Mouse (Mus musculus): ENCODE data around the gene Wdr45. TPM values are rescaled to one million over a fixed set of nuclear protein-coding genes. Genes with fewer than 3 reads are reported as not detected.

Wdr45 gene
- polyA plus RNA-seq (2014; fragmentation: Illumina TruSeq; extraction: RNeasy Lipid Tissue Mini Kit (QIAGEN cat#74804); ENCODE audit: low read depth, low replicate concordance): 12.3 TPM

DNA sequence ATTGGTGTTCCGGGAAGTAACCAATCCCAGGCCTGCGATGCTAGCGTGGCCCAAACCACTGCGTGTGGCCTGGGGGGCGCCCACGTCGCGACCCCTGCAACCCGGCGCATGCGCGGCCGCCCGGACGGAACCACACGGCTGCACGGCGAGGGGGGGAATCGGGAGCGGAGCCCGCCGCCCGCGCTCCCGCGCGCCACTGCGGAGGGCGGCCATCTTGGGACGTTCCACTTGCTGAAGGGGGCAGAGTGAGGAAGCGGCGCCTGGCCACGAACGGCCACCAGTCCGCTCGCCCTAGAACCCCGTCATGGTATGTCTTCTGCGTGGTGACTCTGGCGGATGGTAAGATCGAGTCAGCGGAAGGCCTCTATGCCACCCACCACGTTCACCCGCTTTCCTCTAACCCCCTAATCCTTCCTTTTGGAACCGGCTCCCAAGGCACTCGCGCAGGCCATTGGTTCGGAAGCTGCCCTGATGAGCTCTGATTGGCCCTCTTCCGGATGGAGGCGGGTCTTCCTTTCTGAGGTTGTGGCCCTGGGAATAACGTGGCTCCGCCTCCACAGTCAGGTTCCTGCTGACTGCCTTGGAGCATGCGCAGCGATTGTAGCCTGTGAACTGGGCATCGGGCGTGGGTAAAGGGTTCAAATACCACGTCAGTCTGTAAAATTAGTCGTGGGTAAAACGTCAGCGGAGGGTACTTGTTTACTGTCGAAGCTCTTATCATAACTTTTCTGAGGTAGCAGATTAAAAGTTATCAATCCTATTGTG lies at the start of gene Wdr45:
Wdr45 (plus strand) TSS at position 199 of the 765 bp plus-strand sequence.

DNA sequence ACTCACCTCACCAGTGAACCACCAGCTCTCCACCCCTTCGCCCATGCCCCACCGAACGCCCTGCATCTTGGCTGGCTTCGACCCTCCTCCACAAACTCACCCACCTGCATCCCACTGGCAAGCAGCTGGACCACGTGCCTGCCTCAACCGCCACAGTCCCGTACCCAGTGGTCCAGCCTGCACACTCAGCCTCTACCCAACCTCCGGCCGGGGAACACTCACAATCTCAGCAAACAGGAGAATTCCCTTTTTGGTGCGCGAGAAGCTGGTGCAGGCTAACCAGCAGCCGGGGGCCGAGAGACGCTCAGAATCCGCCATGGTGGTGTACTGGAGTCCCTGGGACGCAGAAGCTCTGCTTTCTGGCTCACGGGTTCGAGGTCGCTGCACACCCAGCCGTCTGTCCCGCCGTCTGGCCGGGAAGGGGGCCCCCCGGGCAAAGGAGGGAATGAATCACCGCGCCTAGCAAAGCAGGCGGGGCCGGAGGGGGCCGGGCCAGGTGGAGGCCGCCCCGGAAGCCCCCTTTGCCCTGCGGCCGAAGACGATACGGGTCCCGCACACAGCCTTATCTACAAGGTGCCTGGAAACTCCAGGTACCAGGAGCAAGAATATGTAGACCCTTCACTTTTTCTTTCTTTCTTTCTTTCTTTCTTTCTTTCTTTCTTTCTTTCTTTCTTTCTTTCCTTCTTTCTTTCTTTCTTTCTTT lies 43.1 kb upstream of the Wdr45 start, which contains the start of gene Plp2:
Plp2 (minus strand) TSS at position 470 of the 703 bp plus-strand sequence.

GRCm38 (mm10) chrX:7680864-7681263 lies 33.3 kb upstream of the Wdr45 start, which contains the start of gene Magix:
Gene Magix, minus strand, starts transcription at chrX:7681251.

DNA sequence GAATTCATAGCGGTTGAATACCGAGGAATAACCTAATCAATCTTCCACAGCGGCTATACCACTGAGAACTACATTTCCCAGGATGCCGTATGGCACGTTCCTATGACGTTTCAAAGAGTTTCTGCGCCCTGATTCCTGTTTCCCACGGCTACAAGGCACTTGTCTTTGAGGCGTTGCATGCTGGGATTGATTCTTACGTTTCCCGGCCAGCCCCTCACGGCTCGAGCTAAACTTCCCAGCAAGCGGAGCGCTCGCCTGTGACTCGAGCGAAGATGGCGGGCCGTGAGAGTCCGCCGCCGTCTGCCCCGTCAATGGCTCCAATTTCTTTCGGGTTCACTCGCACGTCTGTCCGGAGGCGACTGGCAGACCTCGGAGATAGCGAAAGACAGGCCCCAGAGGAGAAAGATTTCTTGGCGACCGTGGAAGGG lies 17.2 kb upstream of the Wdr45 start, which contains the start of gene Gpkow:
Gpkow (plus strand) TSS at position 178 of the 428 bp plus-strand sequence.

DNA sequence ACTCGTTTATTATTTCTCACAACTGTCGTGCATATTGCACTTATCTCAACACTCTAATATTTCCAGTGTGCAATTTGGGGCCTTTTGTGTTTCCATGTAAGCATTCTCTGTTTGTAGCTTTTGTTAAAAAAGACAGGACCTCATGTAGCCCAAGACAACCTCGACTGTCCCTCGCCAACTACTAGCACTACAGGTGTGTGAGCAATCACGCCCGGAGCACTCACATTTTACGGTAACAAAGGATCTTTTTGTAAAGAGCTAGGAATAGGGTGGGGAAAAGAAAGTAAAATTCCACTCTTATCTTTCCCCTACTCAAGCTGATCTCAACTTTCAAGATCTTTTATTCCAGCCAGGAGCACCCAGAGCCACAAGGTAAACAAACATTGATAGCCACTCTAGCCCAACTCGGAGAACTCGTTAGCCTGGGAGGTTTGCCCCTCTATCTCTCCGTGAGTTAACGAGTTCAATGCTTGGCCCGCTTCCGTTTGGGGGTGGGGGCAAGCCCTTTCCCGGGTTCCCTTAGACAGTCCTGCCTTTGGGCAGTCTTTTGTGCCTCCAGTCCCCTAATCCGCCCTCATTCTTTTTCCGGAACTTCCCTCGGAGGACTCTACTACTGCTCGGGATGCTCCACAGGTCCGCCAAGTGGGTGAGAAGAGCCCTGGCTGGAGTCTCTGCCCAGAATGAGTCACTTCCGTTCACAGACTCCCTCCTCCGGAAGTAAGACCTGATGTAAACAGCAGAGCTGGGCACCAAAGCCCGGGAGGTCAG lies 7.6 kb downstream of the Wdr45 start, which contains the start of gene Gm45208:
Gm45208 (plus strand) TSS at position 732 of the 768 bp plus-strand sequence.

GRCm38 (mm10) chrX:7728215-7728921 lies 14.2 kb downstream of the Wdr45 start, which contains the start of gene Praf2:
Gene Praf2, plus strand, starts transcription at chrX:7728439.

DNA sequence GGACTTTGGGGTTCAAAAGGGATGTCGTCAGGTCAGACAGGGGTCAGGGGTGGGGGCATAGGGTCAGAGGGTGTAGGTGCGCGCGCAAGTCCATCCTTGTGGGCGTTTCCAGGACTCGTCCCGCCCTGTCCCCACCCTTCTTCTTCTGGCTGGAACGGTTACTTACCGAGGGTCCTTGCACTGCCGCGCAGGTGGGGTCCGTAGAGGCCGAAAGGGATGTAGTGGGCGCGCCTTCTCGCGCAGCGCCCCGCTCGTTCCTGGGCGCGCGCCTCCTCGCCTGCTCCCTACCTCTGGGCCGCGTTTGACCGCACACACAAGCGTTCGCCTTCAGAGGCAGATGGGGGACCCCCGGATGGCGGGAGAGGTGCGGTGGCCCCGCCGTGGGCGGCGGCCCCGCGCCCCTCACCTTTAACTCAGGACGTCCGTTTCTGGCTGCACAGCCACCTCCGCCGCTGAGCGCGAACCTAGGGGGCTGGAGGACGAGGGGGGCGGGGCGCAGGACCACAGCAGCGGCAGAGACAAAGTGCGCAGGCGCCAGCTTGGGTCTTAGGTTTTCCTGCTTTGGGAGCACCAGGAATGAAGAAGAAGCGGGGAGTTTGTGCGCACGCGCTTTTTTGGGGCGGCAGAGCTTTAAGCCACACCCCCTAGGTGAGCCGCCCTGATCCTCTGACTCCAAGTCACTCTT lies 36.4 kb downstream of the Wdr45 start, which contains the start of gene Ccdc120:
Ccdc120 (minus strand) TSS at position 474 of the 685 bp plus-strand sequence.

DNA sequence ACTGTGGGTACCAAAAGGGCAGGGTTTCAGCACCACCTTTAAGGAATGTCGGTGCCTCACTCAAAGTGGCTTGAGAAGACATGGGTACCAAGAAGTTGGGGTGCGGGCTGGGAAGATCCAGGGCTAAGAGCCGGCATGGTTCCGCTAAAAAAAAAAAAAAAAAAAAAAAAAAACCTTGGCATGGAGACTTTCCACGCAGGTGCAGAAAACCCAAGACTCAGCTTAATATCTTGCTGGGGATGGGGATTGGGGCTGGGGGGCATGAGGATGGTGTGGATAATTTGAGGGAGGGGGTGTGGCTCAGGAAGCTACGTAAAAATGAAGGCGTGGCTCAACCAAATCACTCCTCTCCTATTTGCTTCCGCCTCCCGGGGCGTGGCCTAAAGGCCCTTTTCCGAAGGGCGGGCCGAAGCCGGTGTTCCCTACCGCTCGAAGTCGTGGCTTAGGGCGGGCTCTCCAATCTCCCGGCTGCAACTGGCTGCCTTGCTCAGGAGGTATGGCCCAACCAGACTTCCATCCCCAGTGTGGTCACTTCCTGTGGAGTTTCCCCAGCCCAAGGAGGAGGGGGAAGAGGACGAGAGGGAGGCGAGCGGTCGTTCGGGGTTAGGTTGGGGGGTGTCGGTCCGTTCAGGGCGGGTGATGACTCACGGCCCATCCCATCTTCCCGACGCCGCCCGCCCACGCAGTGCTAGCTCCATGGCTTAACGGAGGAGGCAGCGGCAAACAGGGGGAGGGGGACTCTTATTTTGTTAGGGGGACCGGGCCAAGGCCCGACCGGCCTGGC lies 48.2 kb downstream of the Wdr45 start, which contains the start of gene Tfe3:
Tfe3 (plus strand) TSS at position 424 of the 784 bp plus-strand sequence.

Other genes with a start within 250 kb of the Wdr45 start
- gene Foxp3, start 140.7 kb upstream of the Wdr45 start, polyA plus RNA-seq (2014; fragmentation: Illumina TruSeq; extraction: RNeasy Lipid Tissue Mini Kit (QIAGEN cat#74804); ENCODE audit: low read depth, low replicate concordance): 0.34 TPM
- not detected for gene Ppp1r3f, start 140.1 kb upstream of the Wdr45 start, polyA plus RNA-seq (2014; fragmentation: Illumina TruSeq; extraction: RNeasy Lipid Tissue Mini Kit (QIAGEN cat#74804); ENCODE audit: low read depth, low replicate concordance)
- 2.4 TPM for gene Ccdc22, start 108.8 kb upstream of the Wdr45 start, polyA plus RNA-seq (2014; fragmentation: Illumina TruSeq; extraction: RNeasy Lipid Tissue Mini Kit (QIAGEN cat#74804); ENCODE audit: low read depth, low replicate concordance)
- not detected for gene Cacna1f, start 107.2 kb upstream of the Wdr45 start, polyA plus RNA-seq (2014; fragmentation: Illumina TruSeq; extraction: RNeasy Lipid Tissue Mini Kit (QIAGEN cat#74804); ENCODE audit: low read depth, low replicate concordance)
- 0.45 TPM for gene Syp, start 75.9 kb upstream of the Wdr45 start, polyA plus RNA-seq (2014; fragmentation: Illumina TruSeq; extraction: RNeasy Lipid Tissue Mini Kit (QIAGEN cat#74804); ENCODE audit: low read depth, low replicate concordance)
- gene Prickle3, start 57.1 kb upstream of the Wdr45 start, polyA plus RNA-seq (2014; fragmentation: Illumina TruSeq; extraction: RNeasy Lipid Tissue Mini Kit (QIAGEN cat#74804); ENCODE audit: low read depth, low replicate concordance): 2.7 TPM
- gene Plp2, start 42.9 kb upstream of the Wdr45 start, polyA plus RNA-seq (2014; fragmentation: Illumina TruSeq; extraction: RNeasy Lipid Tissue Mini Kit (QIAGEN cat#74804); ENCODE audit: low read depth, low replicate concordance): 1.5 TPM
- gene Magix, start 33.1 kb upstream of the Wdr45 start, polyA plus RNA-seq (2014; fragmentation: Illumina TruSeq; extraction: RNeasy Lipid Tissue Mini Kit (QIAGEN cat#74804); ENCODE audit: low read depth, low replicate concordance): 4.8 TPM
- 18.2 TPM for gene Gpkow, start 17.2 kb upstream of the Wdr45 start, polyA plus RNA-seq (2014; fragmentation: Illumina TruSeq; extraction: RNeasy Lipid Tissue Mini Kit (QIAGEN cat#74804); ENCODE audit: low read depth, low replicate concordance)
- gene Gm45208, start 7.9 kb downstream of the Wdr45 start, polyA plus RNA-seq (2014; fragmentation: Illumina TruSeq; extraction: RNeasy Lipid Tissue Mini Kit (QIAGEN cat#74804); ENCODE audit: low read depth, low replicate concordance): not detected
- gene Praf2, start 14.1 kb downstream of the Wdr45 start, polyA plus RNA-seq (2014; fragmentation: Illumina TruSeq; extraction: RNeasy Lipid Tissue Mini Kit (QIAGEN cat#74804); ENCODE audit: low read depth, low replicate concordance): 2.0 TPM
- 0.26 TPM for gene Ccdc120, start 36.6 kb downstream of the Wdr45 start, polyA plus RNA-seq (2014; fragmentation: Illumina TruSeq; extraction: RNeasy Lipid Tissue Mini Kit (QIAGEN cat#74804); ENCODE audit: low read depth, low replicate concordance)
- gene Tfe3, start 48.2 kb downstream of the Wdr45 start, polyA plus RNA-seq (2014; fragmentation: Illumina TruSeq; extraction: RNeasy Lipid Tissue Mini Kit (QIAGEN cat#74804); ENCODE audit: low read depth, low replicate concordance): 4.8 TPM
- 16.7 TPM for gene Gripap1, start 75.4 kb downstream of the Wdr45 start, polyA plus RNA-seq (2014; fragmentation: Illumina TruSeq; extraction: RNeasy Lipid Tissue Mini Kit (QIAGEN cat#74804); ENCODE audit: low read depth, low replicate concordance)
- gene Kcnd1, start 108.0 kb downstream of the Wdr45 start, polyA plus RNA-seq (2014; fragmentation: Illumina TruSeq; extraction: RNeasy Lipid Tissue Mini Kit (QIAGEN cat#74804); ENCODE audit: low read depth, low replicate concordance): not detected
- gene Otud5, start 127.0 kb downstream of the Wdr45 start, polyA plus RNA-seq (2014; fragmentation: Illumina TruSeq; extraction: RNeasy Lipid Tissue Mini Kit (QIAGEN cat#74804); ENCODE audit: low read depth, low replicate concordance): 24.3 TPM
- 2.3 TPM for gene Pim2, start 163.9 kb downstream of the Wdr45 start, polyA plus RNA-seq (2014; fragmentation: Illumina TruSeq; extraction: RNeasy Lipid Tissue Mini Kit (QIAGEN cat#74804); ENCODE audit: low read depth, low replicate concordance)
- 3.7 TPM for gene Slc35a2, start 169.7 kb downstream of the Wdr45 start, polyA plus RNA-seq (2014; fragmentation: Illumina TruSeq; extraction: RNeasy Lipid Tissue Mini Kit (QIAGEN cat#74804); ENCODE audit: low read depth, low replicate concordance)
- gene Pqbp1, start 184.9 kb downstream of the Wdr45 start, polyA plus RNA-seq (2014; fragmentation: Illumina TruSeq; extraction: RNeasy Lipid Tissue Mini Kit (QIAGEN cat#74804); ENCODE audit: low read depth, low replicate concordance): 13.4 TPM
- gene Timm17b, start 185.0 kb downstream of the Wdr45 start, polyA plus RNA-seq (2014; fragmentation: Illumina TruSeq; extraction: RNeasy Lipid Tissue Mini Kit (QIAGEN cat#74804); ENCODE audit: low read depth, low replicate concordance): 4.2 TPM
- not detected for gene Gm10491, start 193.5 kb downstream of the Wdr45 start, polyA plus RNA-seq (2014; fragmentation: Illumina TruSeq; extraction: RNeasy Lipid Tissue Mini Kit (QIAGEN cat#74804); ENCODE audit: low read depth, low replicate concordance)
- not detected for gene Gm10490, start 195.2 kb downstream of the Wdr45 start, polyA plus RNA-seq (2014; fragmentation: Illumina TruSeq; extraction: RNeasy Lipid Tissue Mini Kit (QIAGEN cat#74804); ENCODE audit: low read depth, low replicate concordance)
- not detected for gene Pcsk1n, start 205.5 kb downstream of the Wdr45 start, polyA plus RNA-seq (2014; fragmentation: Illumina TruSeq; extraction: RNeasy Lipid Tissue Mini Kit (QIAGEN cat#74804); ENCODE audit: low read depth, low replicate concordance)
- gene Eras, start 214.3 kb downstream of the Wdr45 start, polyA plus RNA-seq (2014; fragmentation: Illumina TruSeq; extraction: RNeasy Lipid Tissue Mini Kit (QIAGEN cat#74804); ENCODE audit: low read depth, low replicate concordance): not detected
- gene Hdac6, start 233.6 kb downstream of the Wdr45 start, polyA plus RNA-seq (2014; fragmentation: Illumina TruSeq; extraction: RNeasy Lipid Tissue Mini Kit (QIAGEN cat#74804); ENCODE audit: low read depth, low replicate concordance): 2.6 TPM

Data from liver, adult 10 weeks (tissue).